Mouse (Mus musculus) testis, postnatal 14 days (tissue): ENCODE measurements at regions not wholly inside any gene's neighbourhood (a gene's known extent, or its start where the extent isn't known, plus 50 kb on each side); places are given as distances from the start of the nearest gene placed in this dataset.
A peak's percentile ranks its signal among the peaks of the same experiment; 100 is the strongest.

Experiments
- DNase-seq: peaks from one replicate; pipeline ENCODE4 v3.0.0; 2021; ENCODE audit warnings: low spot score

DNA sequence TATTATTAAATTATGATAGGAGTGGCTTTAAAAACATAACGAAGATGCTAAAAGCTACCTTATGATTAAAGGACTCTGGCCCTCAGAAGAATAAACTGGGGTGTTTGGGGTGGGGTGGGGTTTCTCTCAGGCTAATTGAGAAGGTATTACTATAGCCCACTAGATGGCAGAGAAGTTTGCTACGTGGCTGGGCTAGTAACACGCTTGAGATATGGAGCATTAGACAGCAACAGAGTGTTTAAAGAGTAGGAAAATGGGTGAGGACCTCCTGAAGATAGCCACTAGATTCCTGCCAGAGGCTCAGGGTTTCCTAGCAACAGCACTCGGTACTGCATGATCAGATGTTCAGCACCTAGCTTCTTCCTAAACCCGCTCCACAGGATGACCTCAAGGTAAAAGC is 76.7 kb upstream of the Gpc5 start:
- no peak for DNase-seq

DNA sequence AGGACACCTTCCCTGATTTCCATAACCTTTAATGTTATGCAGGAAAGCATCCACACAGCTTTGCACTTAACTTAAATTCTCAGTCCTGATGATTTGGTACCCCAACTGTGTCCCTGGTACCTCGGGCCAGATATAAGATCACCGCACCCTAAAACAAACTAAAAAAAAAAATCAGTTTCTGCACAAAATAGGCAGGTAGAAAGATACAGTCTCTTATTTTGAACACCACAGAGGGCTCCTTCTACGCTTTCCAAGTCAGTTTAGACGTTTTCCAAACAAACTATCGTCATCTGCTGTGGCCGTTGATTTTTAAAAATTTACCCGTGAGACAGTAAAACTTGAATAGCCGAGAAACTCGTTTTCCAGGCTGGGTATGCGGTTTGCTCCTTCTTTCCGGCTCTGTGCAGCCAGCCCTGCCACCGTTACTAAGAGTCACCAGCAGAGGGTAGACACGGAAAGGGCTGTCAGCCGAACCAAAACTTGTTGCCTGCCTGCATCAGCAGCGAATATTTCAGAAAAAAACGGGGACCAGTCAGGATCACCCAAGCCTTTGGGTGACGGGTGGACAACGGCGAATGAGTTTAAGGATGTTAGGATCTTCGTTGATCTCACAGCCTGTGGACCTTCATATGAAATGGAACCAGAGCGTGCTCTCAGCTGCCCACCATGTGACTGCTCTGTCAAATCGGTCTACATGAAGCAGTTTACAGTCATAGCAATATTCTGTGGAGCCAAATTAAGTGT is 74.4 kb upstream of the Gpc5 start:
- peak; percentile 28 for DNase-seq

DNA sequence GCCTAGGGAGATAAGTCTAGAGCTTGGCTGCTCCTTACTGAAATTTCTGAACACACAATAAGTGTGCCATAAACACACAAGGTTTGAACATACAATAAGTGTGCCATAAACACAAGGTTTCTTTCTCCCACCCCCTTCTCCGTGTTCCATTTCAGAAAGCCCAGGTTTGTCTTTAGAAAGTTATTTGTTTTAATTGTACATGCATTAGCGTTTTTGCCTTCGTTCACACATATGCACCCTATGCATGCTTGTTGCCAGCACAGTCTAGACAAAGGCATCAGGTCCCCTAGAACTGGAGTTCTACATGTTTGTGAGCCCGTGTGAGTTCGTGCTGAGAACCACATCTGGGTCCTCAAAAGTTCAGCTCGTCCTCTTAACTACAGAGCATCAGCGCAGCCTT is 64.0 kb upstream of the Gpc5 start:
- DNase-seq = no peak

DNA sequence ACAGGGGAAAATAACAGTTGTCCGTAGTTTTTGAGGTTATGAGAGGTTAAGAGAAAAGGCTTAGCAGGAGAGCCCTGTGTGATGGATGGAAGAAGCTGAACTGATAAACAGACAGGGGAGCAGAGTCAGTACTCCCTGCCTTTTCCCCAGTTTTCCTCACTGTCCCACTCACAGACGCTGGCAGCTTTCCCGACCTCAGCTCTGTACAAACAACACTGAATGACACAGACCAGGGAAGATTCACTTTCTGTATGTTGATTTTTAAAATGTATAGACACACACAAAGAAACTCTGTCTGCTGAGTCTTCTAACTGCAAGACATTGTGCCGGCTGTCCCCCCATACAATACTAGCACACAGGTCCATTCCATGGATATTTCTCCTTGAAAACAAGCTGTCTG is 60.3 kb upstream of the Gpc5 start:
- no peak for DNase-seq

DNA sequence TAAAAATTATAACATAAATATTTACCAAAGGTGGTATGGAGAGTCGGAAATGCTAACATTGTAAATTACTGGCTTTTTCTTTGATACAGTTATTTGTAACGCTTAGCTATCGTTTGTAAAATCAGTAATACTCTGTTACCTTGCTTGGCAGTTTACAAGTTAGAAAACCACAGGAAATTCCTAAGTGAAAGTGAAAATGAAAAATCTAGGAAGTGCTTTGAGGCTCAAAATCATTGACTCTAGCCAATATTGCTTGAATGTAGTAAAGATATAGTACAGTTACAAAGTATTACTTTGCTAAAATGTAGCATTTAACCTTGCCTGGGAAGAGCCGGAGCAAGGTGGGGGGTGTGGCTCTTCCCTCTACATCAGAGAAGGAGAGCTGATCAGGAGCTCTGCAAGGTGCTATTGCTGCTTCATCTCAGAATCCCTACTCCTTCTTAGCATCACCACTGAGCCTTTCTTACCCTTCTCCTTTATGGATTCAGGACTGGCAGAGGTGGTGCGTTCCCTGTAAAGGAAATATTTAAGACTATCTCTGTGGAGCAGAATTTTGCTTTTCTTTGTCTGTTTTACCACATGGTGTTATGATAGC is 58.5 kb upstream of the Gpc5 start:
- DNase-seq = no peak

DNA sequence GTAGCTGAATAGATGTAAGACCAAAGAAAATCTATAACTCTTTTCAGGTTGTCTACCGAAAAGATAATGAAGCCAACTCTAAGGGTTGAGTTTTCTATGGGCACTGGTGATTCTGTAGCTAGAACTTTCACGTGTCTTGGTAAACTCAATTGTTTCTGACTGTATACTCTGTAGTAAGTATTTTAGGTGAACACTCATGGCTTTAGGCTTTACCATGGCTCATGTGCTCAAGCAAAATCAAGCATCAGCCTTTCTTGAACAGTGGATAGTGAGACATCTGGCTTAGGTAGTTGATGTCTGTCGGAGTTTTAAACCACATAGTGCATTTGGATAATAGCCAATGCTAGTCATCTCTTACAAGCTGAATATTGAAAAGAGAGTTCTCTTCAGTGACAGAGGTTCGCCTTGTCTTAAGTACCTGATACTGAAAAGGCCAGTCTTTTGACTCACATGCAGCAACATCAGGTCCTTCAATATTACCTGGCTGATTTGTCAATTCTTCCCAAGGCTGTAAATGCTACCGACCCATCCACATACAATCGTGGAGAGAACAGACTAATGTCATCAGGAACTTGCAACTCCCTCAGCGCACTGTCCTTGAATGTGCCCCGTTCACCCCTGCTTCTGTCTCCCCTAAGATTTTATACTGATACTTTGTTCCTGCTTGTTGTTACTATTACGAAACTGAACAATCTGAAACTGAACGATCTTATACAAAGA is 57.1 kb upstream of the Gpc5 start:
- no peak for DNase-seq

DNA sequence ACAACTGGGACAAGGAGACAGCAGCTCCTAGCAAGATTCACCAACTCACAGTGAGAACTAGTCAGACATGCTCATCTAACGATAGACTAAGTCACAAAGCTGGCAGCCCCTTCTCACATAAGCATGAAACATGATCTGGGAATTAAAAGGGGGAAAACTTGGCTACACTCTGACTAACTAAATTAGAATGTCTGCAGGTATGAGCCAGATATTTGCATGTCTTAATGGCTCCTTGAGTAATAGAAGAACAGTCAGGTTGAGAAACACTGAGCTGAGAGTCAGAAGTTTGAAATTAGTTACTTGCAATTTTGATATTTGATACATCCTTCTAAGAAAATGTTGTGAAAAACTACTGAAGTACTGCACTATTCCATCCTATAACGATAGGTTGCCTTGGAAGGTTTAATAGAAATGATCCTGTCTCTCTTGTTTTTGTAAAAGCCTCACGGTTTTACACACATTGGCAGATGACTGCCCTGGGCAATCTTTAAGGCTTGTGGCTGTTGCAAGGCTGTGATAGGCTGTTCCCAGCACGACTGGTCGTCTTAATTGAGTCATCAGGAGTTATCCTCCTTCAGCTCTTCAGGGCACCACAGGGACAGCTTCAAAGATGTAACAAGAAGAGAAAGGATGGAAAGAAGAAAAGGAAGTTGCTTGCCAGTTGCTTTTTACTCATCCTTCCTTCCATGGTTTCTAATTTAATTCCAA is 54.8 kb upstream of the Gpc5 start:
- no peak for DNase-seq

DNA sequence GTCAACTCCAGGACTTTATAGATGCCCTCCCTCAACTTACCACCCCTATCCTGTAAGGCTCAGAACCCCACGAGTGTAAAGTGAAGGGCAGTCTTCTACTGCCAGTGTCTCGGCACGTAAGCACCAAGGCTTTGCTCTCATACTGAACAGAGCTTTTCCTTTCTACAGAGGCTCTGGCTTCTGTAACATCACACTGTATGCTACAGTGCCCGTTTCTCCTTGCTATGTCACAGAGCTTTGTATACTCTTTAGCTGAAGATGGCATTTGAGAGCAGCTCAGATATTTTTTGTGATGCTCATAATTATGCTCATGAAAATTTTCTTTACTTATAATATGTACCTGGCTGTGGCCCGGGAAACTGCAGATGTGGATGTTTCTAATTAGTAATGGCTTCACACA is 53.2 kb upstream of the Gpc5 start:
- no peak for DNase-seq

DNA sequence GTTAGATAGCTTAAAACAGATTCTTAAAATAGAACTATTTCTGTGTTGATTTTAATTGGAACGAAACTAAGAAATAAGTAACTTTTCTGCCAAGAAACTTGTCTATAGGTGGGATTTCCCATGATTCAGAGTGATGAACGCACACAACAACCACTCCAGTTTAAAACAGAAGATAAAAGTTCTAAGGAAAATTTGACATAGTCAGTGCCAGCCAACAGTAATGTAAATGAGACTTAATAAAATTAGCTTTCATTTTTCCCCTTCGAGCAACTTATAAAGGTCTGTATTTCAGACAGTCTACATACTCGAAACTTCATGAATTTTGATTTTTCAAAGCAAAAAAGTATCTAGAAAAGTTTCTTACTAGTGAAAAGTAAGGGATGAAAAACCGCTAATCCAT is 52.5 kb upstream of the Gpc5 start:
- no peak for DNase-seq

DNA sequence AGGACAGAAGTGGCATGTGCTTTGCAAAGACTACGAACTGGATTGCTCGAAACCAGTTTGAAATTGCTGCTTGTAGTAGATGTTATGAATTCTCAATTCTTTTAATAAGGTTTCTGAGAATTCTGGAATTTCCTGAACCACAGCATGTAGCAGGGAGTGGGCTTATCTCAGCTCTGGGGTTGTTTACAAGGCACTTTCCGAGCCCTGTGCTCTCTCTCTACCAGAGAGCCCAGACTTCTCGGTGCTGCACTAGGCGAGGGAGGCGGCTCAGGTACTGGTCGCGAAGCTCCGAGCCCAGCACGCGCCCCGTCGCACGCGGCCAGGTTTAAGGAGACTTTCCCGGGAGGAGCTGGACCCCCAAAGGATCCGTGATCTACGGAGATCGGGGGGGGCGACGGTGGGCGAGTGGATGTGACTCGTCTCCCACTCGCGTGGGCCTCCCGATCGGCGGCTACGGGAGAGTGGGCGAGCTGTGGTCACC is 51.9 kb upstream of the Gpc5 start:
- DNase-seq = peak; percentile 62

DNA sequence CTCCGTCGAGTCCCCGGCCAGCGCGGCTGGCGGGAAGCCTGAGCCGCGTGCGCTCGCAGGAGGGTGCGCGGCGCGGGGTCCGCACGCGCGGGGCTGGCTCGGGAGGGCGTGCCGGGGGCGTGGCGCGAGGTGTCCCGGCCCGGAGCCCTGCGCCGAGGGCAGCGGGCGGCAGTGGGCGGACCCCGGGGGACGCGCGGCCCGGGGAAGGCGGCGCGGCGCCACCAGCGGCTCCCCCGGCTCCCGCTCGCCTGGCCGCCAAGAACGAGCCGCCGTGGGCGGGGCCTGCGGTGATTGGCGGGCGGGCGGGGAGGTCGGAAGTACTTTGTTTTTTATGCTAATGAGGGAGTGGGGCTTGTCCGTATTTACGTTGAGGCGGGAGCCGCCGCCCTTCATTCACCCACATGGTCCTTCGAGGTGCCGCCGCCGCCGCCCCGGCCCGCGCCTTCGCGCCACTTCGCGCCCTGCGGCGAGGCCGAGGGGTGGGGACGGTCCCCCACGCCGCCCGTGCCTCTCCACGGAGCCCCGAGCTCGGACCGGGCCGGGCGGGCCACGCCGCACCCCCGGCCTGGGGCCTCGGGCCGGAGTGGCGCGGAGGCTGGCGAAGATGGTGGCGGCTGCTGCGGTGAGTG is 51.3 kb upstream of the Gpc5 start:
- peak; percentile 89 for DNase-seq

DNA sequence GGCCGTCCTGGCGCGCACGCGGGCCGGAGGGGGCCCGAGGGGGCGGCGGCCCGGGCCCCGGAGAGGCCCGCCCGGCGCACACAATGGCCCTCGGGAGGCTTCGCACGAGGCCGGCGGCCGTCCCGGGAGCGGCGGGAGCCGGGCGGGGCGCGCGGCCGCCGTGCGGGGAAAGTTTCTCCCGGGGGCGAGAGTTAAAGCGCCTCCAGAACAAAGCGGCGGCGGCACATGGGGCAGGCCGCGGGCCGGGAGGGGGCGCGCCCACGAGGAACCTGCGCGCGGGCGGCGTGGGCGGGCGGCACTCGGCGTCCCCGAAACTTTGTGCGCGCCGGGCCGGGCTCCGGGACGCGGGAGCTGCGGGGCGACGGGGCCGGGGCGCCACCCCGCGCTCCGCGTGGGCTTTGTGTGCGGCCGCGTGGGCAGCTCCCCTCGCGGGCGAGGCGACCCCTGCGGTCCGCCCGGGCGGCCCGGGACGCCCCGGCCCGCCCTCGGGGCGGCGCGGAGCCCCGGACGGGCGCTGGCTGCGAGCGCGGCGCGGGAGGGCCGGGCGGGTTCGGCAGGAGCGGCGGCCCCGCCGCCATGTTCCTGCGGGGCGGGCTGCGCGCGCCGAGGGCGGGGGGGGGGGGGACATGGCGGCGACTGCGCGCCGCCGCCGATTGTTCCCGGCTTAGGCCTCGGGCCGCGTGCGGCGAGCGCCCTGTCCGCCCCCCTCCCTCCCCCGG is 50.5 kb upstream of the Gpc5 start:
- DNase-seq = peak; percentile 52

DNA sequence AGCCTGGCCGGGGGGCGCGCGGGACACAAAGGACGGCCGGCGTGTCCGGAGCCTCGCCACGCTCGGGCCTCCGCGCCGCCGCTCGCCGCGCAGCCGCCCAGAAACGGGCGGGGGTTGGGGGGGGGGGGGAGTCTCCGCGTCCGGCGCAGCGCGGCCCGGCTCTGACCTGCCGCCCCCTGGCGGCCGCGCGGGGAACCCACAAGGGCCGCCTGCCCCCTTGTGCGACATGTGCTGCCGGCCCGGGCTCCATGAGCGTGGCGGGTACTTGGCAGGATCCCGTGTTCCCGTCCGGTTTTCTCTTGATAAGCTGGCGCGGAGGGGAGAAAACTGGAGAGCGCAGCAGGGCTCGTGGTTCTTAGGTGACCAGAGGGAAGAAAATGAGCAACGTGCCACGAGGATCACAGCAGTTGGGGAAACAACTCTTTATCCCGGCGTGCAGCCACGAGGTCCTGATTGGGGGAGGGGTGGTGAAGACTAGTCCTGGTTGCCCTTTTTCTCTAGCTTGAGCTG is 49.9 kb upstream of the Gpc5 start:
- DNase-seq = peak; percentile 87
